Mouse (Mus musculus): ENCODE results near the gene R3hdm2. TPM values are rescaled to one million over a fixed set of nuclear protein-coding genes. Genes with fewer than 3 reads are reported as not detected.

Gene R3hdm2
- 100 to 1,000 TPM; 119 to 123 TPM for total RNA-seq (2021)
- long read RNA-seq, experiment 1, partial matches to known transcripts: 20 of 23 reads
- long read RNA-seq, experiment 1, other reads (novel, unspliced or antisense): 3 of 23 reads
- long read RNA-seq, experiment 2, full-length matches to known transcripts: 1 of 35 reads
- long read RNA-seq, experiment 2, partial matches to known transcripts: 22 of 35 reads
- long read RNA-seq, experiment 2, other reads (novel, unspliced or antisense): 12 of 35 reads

GRCm38 (mm10) chr10:127380251-127380691 lies at the start of gene R3hdm2:
TSS of gene R3hdm2 (plus strand) at chr10:127380327.
- peak; percentile 94 for DNase-seq

- no peak for DNase-seq
Measured at GRCm38 (mm10) chr10:127332211-127332874, 47.8 kb upstream of the R3hdm2 start.

GRCm38 (mm10) chr10:127333152-127333551 lies 47.0 kb upstream of the R3hdm2 start:
- DNase-seq: no peak

GRCm38 (mm10) chr10:127335271-127335670 lies 44.9 kb upstream of the R3hdm2 start:
- DNase-seq: no peak

GRCm38 (mm10) chr10:127336952-127337351 lies 43.2 kb upstream of the R3hdm2 start:
- no peak for DNase-seq

GRCm38 (mm10) chr10:127337536-127338099 lies 42.5 kb upstream of the R3hdm2 start:
- DNase-seq: no peak

- DNase-seq: peak; percentile 91
Measured at GRCm38 (mm10) chr10:127338930-127339682, 41.0 kb upstream of the R3hdm2 start.

GRCm38 (mm10) chr10:127339683-127340576 lies 40.2 kb upstream of the R3hdm2 start:
- DNase-seq: peak; percentile 78

GRCm38 (mm10) chr10:127340577-127341359 lies 39.4 kb upstream of the R3hdm2 start:
- no peak for DNase-seq

GRCm38 (mm10) chr10:127341360-127341690 lies 38.8 kb upstream of the R3hdm2 start:
- DNase-seq: no peak

GRCm38 (mm10) chr10:127341891-127342639 lies 38.1 kb upstream of the R3hdm2 start, which contains the start of gene Gli1:
TSS of gene Gli1 (minus strand) at chr10:127341974.
- DNase-seq: peak; percentile 90

- DNase-seq: no peak
Measured at GRCm38 (mm10) chr10:127343029-127343428, 37.1 kb upstream of the R3hdm2 start.

GRCm38 (mm10) chr10:127346173-127346572 lies 34.0 kb upstream of the R3hdm2 start:
- no peak for DNase-seq

GRCm38 (mm10) chr10:127348957-127349356 lies 31.2 kb upstream of the R3hdm2 start:
- peak; percentile 51 for DNase-seq

- DNase-seq: no peak
Measured at GRCm38 (mm10) chr10:127349810-127350209, 30.3 kb upstream of the R3hdm2 start.

GRCm38 (mm10) chr10:127350594-127351284 lies 29.4 kb upstream of the R3hdm2 start:
- peak; percentile 80 for DNase-seq

- no peak for DNase-seq
Measured at GRCm38 (mm10) chr10:127351285-127351595, 28.9 kb upstream of the R3hdm2 start.

- no peak for DNase-seq
Measured at GRCm38 (mm10) chr10:127351719-127352118, 28.4 kb upstream of the R3hdm2 start.

- no peak for DNase-seq
Measured at GRCm38 (mm10) chr10:127352187-127352586, 27.9 kb upstream of the R3hdm2 start.

- DNase-seq: no peak
Measured at GRCm38 (mm10) chr10:127352766-127353165, 27.4 kb upstream of the R3hdm2 start.
